Mouse (Mus musculus) CH12.LX (cell line): ENCODE data around the gene Lrrc39. TPM values are rescaled to one million over a fixed set of nuclear protein-coding genes. Genes with fewer than 3 reads are reported as not detected.

Experiments used
- DNase-seq: peaks from one replicate; pipeline ENCODE4 v3.0.0-alpha.2; 2013; ENCODE audit errors: extremely low read depth
- H3K27ac ChIP-seq: 2 replicates; pipeline ENCODE4 v1.5.1; 2012; ENCODE audit warnings: low read depth, mild to moderate bottlenecking, control low read depth, moderate library complexity; ENCODE audit not compliant: insufficient read depth
- H3K27me3 ChIP-seq: replicated peaks from 2 replicates; pipeline ENCODE3; 2012; ENCODE audit warnings: inconsistent platforms
- H3K36me3 ChIP-seq, 2 experiments: replicated peaks in 1 of 2; 2 replicates each; pipeline versions ENCODE3 to v1.6.1; 2012; ENCODE audit warnings: inconsistent platforms in 1 of 2, low read length in 1 of 2, mild to moderate bottlenecking in 1 of 2, mixed read lengths in 1 of 2, moderate library complexity in 1 of 2; ENCODE audit not compliant: control insufficient read depth in 1 of 2, insufficient read depth in 1 of 2
- H3K4me1 ChIP-seq, 2 experiments: 2 replicates each; pipeline ENCODE4 v1.6.1; 2012; ENCODE audit warnings: inconsistent platforms in 1 of 2, moderate library complexity in 1 of 2; ENCODE audit not compliant: insufficient read depth in 2 of 2, control insufficient read depth in 1 of 2
- H3K4me2 ChIP-seq: 2 replicates; pipeline ENCODE4 v1.6.1; 2012; ENCODE audit warnings: low read depth, mild to moderate bottlenecking, control low read depth; ENCODE audit not compliant: poor library complexity, insufficient read depth, severe bottlenecking
- H3K4me3 ChIP-seq, 3 experiments: fragments of 150-350 bp in 1 of 3; sonication (generic) in 1 of 3; replicated peaks in 1 of 3; 2 replicates each; pipeline versions ENCODE3 to v1.5.1; 2011 to 2012; ENCODE audit warnings: low read depth in 2 of 3, low read length in 2 of 3, mild to moderate bottlenecking in 2 of 3, moderate library complexity in 2 of 3, control low read depth in 1 of 3, improper control_type of control experiment in 1 of 3, inconsistent platforms in 1 of 3, mixed read lengths in 1 of 3; ENCODE audit not compliant: poor library complexity in 1 of 3
- H3K79me2 ChIP-seq: replicated peaks from 2 replicates; pipeline ENCODE4 v1.6.1; 2012; ENCODE audit warnings: mild to moderate bottlenecking, moderate library complexity; ENCODE audit not compliant: control insufficient read depth, poor library complexity, insufficient read depth, severe bottlenecking; ENCODE audit errors: extremely low read depth
- H3K9ac ChIP-seq: 2 replicates; pipeline ENCODE4 v1.6.1; 2012; ENCODE audit warnings: low read depth, mild to moderate bottlenecking, control low read depth, moderate library complexity; ENCODE audit not compliant: insufficient read depth
- H3K9me3 ChIP-seq: replicated peaks from 2 replicates; pipeline ENCODE3; 2012; ENCODE audit warnings: low read length, inconsistent platforms, mixed read lengths
- BHLHE40 ChIP-seq: IDR thresholded peaks from 2 replicates; pipeline ENCODE4 v1.6.1; 2011; ENCODE audit warnings: mild to moderate bottlenecking, low read depth, low read length, improper control_type of control experiment
- CHD1 ChIP-seq: IDR thresholded peaks from 2 replicates; pipeline ENCODE4 v1.6.1; 2012; ENCODE audit warnings: low read depth, low read length, improper control_type of control experiment, inconsistent platforms
- CHD2 ChIP-seq: IDR thresholded peaks from 2 replicates; pipeline ENCODE4 v1.6.1; 2011; ENCODE audit warnings: low read length, improper control_type of control experiment
- CTCF ChIP-seq, 2 experiments: IDR thresholded peaks in 1 of 2; conservative IDR thresholded peaks in 1 of 2; 2 replicates each; pipeline ENCODE4 v1.5.1; 2011 to 2012; ENCODE audit warnings: low read depth in 2 of 2, low read length in 2 of 2, improper control_type of control experiment in 1 of 2, inconsistent platforms in 1 of 2, mild to moderate bottlenecking in 1 of 2, moderate library complexity in 1 of 2
- EP300 ChIP-seq: IDR thresholded peaks from 2 replicates; pipeline ENCODE4 v1.6.1; 2011; ENCODE audit warnings: low read length, improper control_type of control experiment
- ETS1 ChIP-seq: conservative IDR thresholded peaks from 2 replicates; pipeline ENCODE4 v1.6.1; 2012; ENCODE audit warnings: low read depth, mild to moderate bottlenecking, inconsistent platforms, low read length, improper control_type of control experiment, moderate library complexity
- GABPA ChIP-seq: IDR thresholded peaks from 2 replicates; pipeline ENCODE4 v1.6.1; 2012; ENCODE audit warnings: low read depth, low read length, improper control_type of control experiment, inconsistent platforms; ENCODE audit not compliant: insufficient replicate concordance
- IRF4 ChIP-seq: IDR thresholded peaks from 2 replicates; pipeline ENCODE4 v1.6.1; 2014; ENCODE audit warnings: low read depth, mild to moderate bottlenecking, inconsistent platforms, low read length, improper control_type of control experiment
- JUN ChIP-seq: IDR thresholded peaks from 2 replicates; pipeline ENCODE4 v1.6.1; 2011; ENCODE audit warnings: low read depth, mild to moderate bottlenecking, low read length, improper control_type of control experiment, moderate library complexity; ENCODE audit not compliant: insufficient read depth
- JUND ChIP-seq: conservative IDR thresholded peaks from 2 replicates; pipeline ENCODE4 v1.6.1; 2011; ENCODE audit warnings: low read depth, low read length, improper control_type of control experiment
- KAT2A ChIP-seq: IDR thresholded peaks from 2 replicates; pipeline ENCODE4 v1.6.1; 2012; ENCODE audit warnings: low read length, improper control_type of control experiment, inconsistent platforms; ENCODE audit not compliant: insufficient replicate concordance
- MAFK ChIP-seq: IDR thresholded peaks from 2 replicates; pipeline ENCODE4 v1.6.1; 2011; ENCODE audit warnings: low read length, improper control_type of control experiment; ENCODE audit not compliant: insufficient replicate concordance
- MAX ChIP-seq: IDR thresholded peaks from 2 replicates; pipeline ENCODE4 v1.6.1; 2011; ENCODE audit warnings: low read length, improper control_type of control experiment
- MAZ ChIP-seq: IDR thresholded peaks from 2 replicates; pipeline ENCODE4 v1.6.1; 2012; ENCODE audit warnings: low read depth, mild to moderate bottlenecking, inconsistent platforms, low read length, improper control_type of control experiment, moderate library complexity
- MXI1 ChIP-seq: IDR thresholded peaks from 2 replicates; pipeline ENCODE4 v1.6.1; 2011; ENCODE audit warnings: mild to moderate bottlenecking, low read depth, low read length, improper control_type of control experiment
- MYC ChIP-seq: IDR thresholded peaks from 2 replicates; pipeline ENCODE4 v1.6.1; 2011; ENCODE audit warnings: low read depth, mild to moderate bottlenecking, improper control_type of control experiment, low read length
- NELFE ChIP-seq: IDR thresholded peaks from 2 replicates; pipeline ENCODE4 v1.6.1; 2011; ENCODE audit warnings: low read depth, low read length, improper control_type of control experiment
- POLR2AphosphoS2 ChIP-seq: IDR thresholded peaks from 2 replicates; pipeline ENCODE4 v1.6.1; 2011; ENCODE audit warnings: low read depth, low read length, improper control_type of control experiment
- RAD21 ChIP-seq: IDR thresholded peaks from 2 replicates; pipeline ENCODE4 v1.6.1; 2011; ENCODE audit warnings: low read depth, mild to moderate bottlenecking, low read length, improper control_type of control experiment, moderate library complexity
- SIN3A ChIP-seq: IDR thresholded peaks from 2 replicates; pipeline ENCODE4 v1.6.1; 2012; ENCODE audit warnings: low read length, improper control_type of control experiment, inconsistent platforms
- TCF12 ChIP-seq: IDR thresholded peaks from 2 replicates; pipeline ENCODE4 v1.6.1; 2014; ENCODE audit warnings: low read depth, mild to moderate bottlenecking, inconsistent platforms, low read length, improper control_type of control experiment
- UBTF ChIP-seq: IDR thresholded peaks from 2 replicates; pipeline ENCODE4 v1.6.1; 2012; ENCODE audit warnings: low read depth, mild to moderate bottlenecking, inconsistent platforms, low read length, improper control_type of control experiment, moderate library complexity
- USF2 ChIP-seq: conservative IDR thresholded peaks from 2 replicates; pipeline ENCODE4 v1.6.1; 2011; ENCODE audit warnings: low read depth, low read length, improper control_type of control experiment
- ZKSCAN1 ChIP-seq: IDR thresholded peaks from 2 replicates; pipeline ENCODE4 v1.6.1; 2012; ENCODE audit warnings: low read depth, inconsistent platforms, low read length, improper control_type of control experiment, borderline replicate concordance
- ZNF384 ChIP-seq: IDR thresholded peaks from 2 replicates; pipeline ENCODE4 v1.6.1; 2012; ENCODE audit warnings: low read depth, low read length, improper control_type of control experiment, inconsistent platforms
- dilution Hi-C: fragments of 300-500 bp; cut with MboI; formaldehyde crosslinking; loops from 2 replicates; pipeline ENCODE4 v1.14.3; 2020; ENCODE audit warnings: low sequenced_read_pairs; ENCODE audit not compliant: extremely low pct_unique_long_range_greater_than_20kb, extremely low pct_ligation_motif_present
- in situ Hi-C: fragments of 300-500 bp; cut with MboI; formaldehyde crosslinking; loops from 3 replicates; pipeline ENCODE4 v1.14.3; 2019; ENCODE audit warnings: low sequenced_read_pairs, low pct_ligation_motif_present, low pct_unique_long_range_greater_than_20kb, mixed read lengths
- polyA plus RNA-seq: library from polyadenylated mRNA; unstranded; fragments of >175 nt; gene quantifications from 2 replicates; pipeline ENCODE4 v1.2.1, GENCODE M21; 2012; ENCODE audit warnings: low read depth; ENCODE audit not compliant: insufficient read length
- total RNA-seq, 2 experiments: library from RNA; depleted of rRNA; stranded (reverse); fragments of 300-350 nt in 1 of 2; fragments of >200 nt in 1 of 2; gene quantifications; 2 replicates each; pipeline ENCODE4 v1.2.3; 2012 to 2014

The Lrrc39 gene
- total and polyA plus RNA-seq, 3 experiments: 0.42 to 0.69 TPM; not detected in 1

GRCm38 (mm10) chr3:116620636-116621370 is 58.0 kb downstream of the Lrrc39 start:
- H3K9ac ChIP-seq: peak overlapping the region; percentile 32; the same call in 1 of the 2 replicates
- no peaks in the 10 kb centered on the region for H3K79me2 ChIP-seq
- H3K36me3 ChIP-seq: peaks cover 16 to 58% of the 10 kb centered on the region in 2 experiments
- in situ Hi-C loops (no loop called here), dilution Hi-C loops (no loop called here)
- no peaks in the 10 kb centered on the region for H3K9me3 ChIP-seq
- H3K27me3 ChIP-seq: no peaks in the 10 kb centered on the region
- H3K4me3 ChIP-seq: no peak overlapping the region
- DNase-seq: peak; percentile 54
- 0 out of 2 replicates have a peak overlapping the region, but pooled peaks have one; percentile 39 for H3K27ac ChIP-seq
- H3K4me2 ChIP-seq: no peak overlapping the region
- TF ChIP-seq IRF4 (peak; percentile 75), MAX (peak; percentile 85), POLR2AphosphoS2 (no peak), JUN (peak; percentile 24; the same call in 1 of the 2 replicates), MAFK (peak; percentile 76; the same call in 1 of the 2 replicates), BHLHE40 (peak; percentile 97), ETS1 (peak; percentile 44; the same call in 1 of the 2 replicates), CHD1 (no peak), EP300 (peak; percentile 21; the same call in 1 of the 2 replicates), MYC (peak; percentile 88; the same call in 1 of the 2 replicates), SIN3A (peak; percentile 36; the same call in 1 of the 2 replicates), NELFE (no peak), MXI1 (peak; percentile 42; the same call in 1 of the 2 replicates), ZNF384 (no peak), UBTF (no peak)
- TF ChIP-seq, all 38 proteins: peak for 10
- H3K4me1 ChIP-seq: peaks cover 2 to 5% of the 10 kb centered on the region in 2 experiments; a peak in 1 of 4 replicates

GRCm38 (mm10) chr3:116622641-116623040 is 59.9 kb downstream of the Lrrc39 start:
- H3K4me1 ChIP-seq: peaks cover 2 to 5% of the 10 kb centered on the region in 2 experiments; a peak in 1 of 4 replicates
- TF ChIP-seq ZNF384 (no peak), GABPA (no peak), USF2 (no peak), JUN (no peak), KAT2A (no peak), ZKSCAN1 (no peak), IRF4 (no peak), MYC (no peak), RAD21 (no peak), JUND (no peak), CTCF (conservative IDR thresholded peaks at IDR 0.05 in 1 of 2, IDR thresholded peaks at IDR 0.05 in 1 of 2; ENCODE audit: low read depth in 2 of 2, low read length in 2 of 2) (no peak), MAZ (no peak), TCF12 (no peak), NELFE (no peak), CHD2 (no peak)
- in situ Hi-C loops: no loop called here
- H3K79me2 ChIP-seq: no peaks in the 10 kb centered on the region
- no peaks in the 10 kb centered on the region for H3K27me3 ChIP-seq
- no peaks in the 10 kb centered on the region for H3K9me3 ChIP-seq
- no peak overlapping the region for H3K27ac ChIP-seq
- DNase-seq: no peak
- dilution Hi-C loops: no loop called here
- no peak overlapping the region for H3K4me2 ChIP-seq
- H3K4me3 ChIP-seq: no peak overlapping the region
- no peak overlapping the region for H3K9ac ChIP-seq
- H3K36me3 ChIP-seq: peaks cover 16 to 66% of the 10 kb centered on the region in 2 experiments
